Mouse (Mus musculus) heart, embryonic 10.5 days (tissue): ENCODE measurements at regions not wholly inside any gene's neighbourhood (a gene's known extent, or its start where the extent isn't known, plus 50 kb on each side); places are given as distances from the start of the nearest gene placed in this dataset.

ENCODE experiments used
- DNase-seq: peaks from one replicate; pipeline ENCODE4 v3.0.0-alpha.2; 2017; ENCODE audit warnings: low spot score
- H3K27ac ChIP-seq: fragments of 300-500 bp; sonication (generic); 2 replicates; pipeline ENCODE4 v1.5.1; 2016; ENCODE audit warnings: mild to moderate bottlenecking
- H3K27me3 ChIP-seq: fragments of 300-500 bp; sonication (generic); 2 replicates; pipeline ENCODE4 v1.6.1; 2016; ENCODE audit warnings: mild to moderate bottlenecking; ENCODE audit not compliant: poor library complexity, insufficient read depth, severe bottlenecking
- H3K36me3 ChIP-seq: fragments of 300-500 bp; sonication (generic); 2 replicates; pipeline ENCODE4 v1.6.1; 2016; ENCODE audit warnings: mild to moderate bottlenecking, moderate library complexity
- H3K4me1 ChIP-seq: fragments of 300-500 bp; sonication (generic); 2 replicates; pipeline ENCODE4 v1.6.1; 2016; ENCODE audit warnings: mild to moderate bottlenecking
- H3K4me3 ChIP-seq: fragments of 300-500 bp; sonication (generic); 2 replicates; pipeline ENCODE4 v1.5.1; 2016; ENCODE audit warnings: mild to moderate bottlenecking, moderate library complexity
- H3K9me3 ChIP-seq: fragments of 300-500 bp; sonication (generic); 2 replicates; pipeline ENCODE4 v1.6.1; 2016; ENCODE audit warnings: mild to moderate bottlenecking, moderate library complexity
- WGBS: fragments of 180-500 bp; shearing (Covaris S2); methylation state at CpG from one replicate; pipeline ENCODE4 v1.1.7; 2016; 5-methylcytosine and 5-hydroxymethylcytosine counted together

- Histone ChIP-seq H3K9me3 (no peaks in the 10 kb centered on the region), H3K27ac (no peak overlapping the region), H3K27me3 (no peaks in the 10 kb centered on the region), H3K36me3 (no peaks in the 10 kb centered on the region), H3K4me1 (no peaks in the 10 kb centered on the region), H3K4me3 (no peak overlapping the region)
- WGBS = 53% methylated on average over 5 of the region's 5 CpGs
- DNase-seq = no peak
Measured at GRCm38 (mm10) chr10:100152821-100153220, 137.4 kb downstream of the Kitl start.

DNA sequence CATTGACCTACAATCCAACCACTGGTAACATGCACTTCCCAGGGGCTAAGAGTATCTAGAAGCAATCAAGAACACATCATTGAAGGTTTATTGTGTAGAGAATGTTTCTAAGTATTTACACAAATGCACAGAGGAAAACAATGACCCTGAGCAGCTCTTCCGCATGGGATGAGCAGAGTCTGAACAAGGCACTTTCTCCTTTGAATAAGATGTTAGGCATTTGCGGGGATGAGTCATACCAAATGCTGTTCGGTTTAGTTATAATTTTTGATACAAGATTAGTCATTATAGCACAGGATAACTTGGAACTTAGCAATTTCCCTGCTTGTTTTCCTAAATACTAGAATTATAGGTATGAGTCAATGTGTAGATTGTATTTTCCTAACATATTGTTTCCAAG is 137.9 kb downstream of the Kitl start:
- H3K27me3 ChIP-seq = no peaks in the 10 kb centered on the region
- no peaks in the 10 kb centered on the region for H3K9me3 ChIP-seq
- no peaks in the 10 kb centered on the region for H3K4me1 ChIP-seq
- H3K36me3 ChIP-seq = no peaks in the 10 kb centered on the region
- H3K27ac ChIP-seq = no peak overlapping the region
- WGBS = 84% methylated on average over 3 of the region's 3 CpGs
- no peak overlapping the region for H3K4me3 ChIP-seq
- no peak for DNase-seq

DNA sequence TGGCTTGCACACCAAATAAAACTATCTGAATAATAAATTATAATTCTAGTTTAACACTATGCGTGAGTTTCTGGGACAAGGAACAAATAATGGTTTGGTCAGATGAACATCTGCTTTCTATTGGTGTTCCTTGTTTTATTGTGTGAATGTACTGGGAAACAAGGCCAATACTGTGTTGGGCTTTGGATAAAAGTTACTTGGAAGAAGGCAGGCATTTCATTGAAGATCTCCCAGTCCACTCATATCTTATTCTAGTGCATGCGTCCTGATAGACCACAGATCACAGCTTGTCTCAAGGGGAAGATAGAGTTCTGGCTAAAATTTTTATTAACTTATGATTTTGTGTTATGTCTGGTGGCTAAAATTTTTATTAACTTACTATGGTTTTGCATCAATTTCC is 140.1 kb downstream of the Kitl start:
- no peak for DNase-seq
- H3K9me3 ChIP-seq = no peaks in the 10 kb centered on the region
- H3K36me3 ChIP-seq = no peaks in the 10 kb centered on the region
- no peak overlapping the region for H3K27ac ChIP-seq
- H3K27me3 ChIP-seq = no peaks in the 10 kb centered on the region
- peaks cover 10% of the 10 kb centered on the region for H3K4me1 ChIP-seq
- 85% methylated on average over 2 of the region's 2 CpGs for WGBS
- H3K4me3 ChIP-seq = no peak overlapping the region

DNA sequence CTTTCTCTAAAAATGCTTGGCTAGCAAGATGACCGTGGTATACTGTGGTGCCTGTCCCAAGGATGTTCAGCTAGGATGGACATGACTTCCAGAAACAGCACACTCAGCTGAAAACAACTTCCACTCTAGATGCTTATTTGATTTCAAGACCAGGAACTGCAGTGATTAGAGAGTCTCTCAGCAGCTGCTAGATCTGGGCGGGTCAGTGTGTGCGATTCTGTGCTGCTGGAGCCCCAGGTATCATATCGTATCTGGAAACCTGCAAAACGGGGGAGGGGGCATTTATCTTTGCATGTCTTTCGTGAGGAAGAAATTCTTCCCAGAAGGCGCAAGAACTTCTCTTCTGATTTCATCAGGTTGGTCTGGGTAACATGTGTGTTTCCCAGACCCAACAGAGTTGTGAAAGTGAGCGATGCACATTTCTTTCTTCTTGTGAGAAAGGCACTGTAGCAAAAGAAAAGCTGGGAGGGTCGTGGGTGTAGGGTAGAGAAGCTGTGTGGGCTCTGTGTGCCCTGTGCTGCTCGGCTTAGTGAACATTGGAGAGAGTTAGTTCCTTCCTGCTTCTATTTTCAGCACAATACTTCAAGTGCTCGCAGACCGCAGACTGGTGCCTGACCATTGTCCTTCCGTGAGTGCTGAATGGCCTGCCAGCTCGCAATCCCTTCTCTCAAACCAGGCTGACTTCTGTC is 144.6 kb downstream of the Kitl start:
- 33% methylated on average over 14 of the region's 14 CpGs for WGBS
- Histone ChIP-seq H3K36me3 (no peaks in the 10 kb centered on the region), H3K27ac (peak overlapping the region; percentile 84), H3K4me1 (peaks cover 10% of the 10 kb centered on the region), H3K27me3 (no peaks in the 10 kb centered on the region), H3K4me3 (peak overlapping the region; percentile 40; the same call in 1 of the 2 replicates), H3K9me3 (no peaks in the 10 kb centered on the region)
- DNase-seq = no peak

DNA sequence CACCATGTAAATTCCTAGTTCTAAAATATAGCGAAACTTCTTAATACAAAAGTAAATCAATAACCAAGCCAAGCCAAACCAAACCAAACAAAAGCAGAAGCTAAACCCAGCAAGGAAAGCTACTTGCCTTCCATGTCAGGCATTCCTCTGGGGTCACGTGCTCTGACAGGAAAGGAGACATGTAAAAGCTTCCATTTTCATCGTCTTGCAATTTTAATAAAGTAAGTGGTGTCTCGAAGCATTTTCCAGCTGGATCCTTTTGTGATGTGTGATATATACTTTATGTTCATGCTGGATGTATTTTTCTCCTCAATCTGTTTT is 145.1 kb downstream of the Kitl start:
- 56% methylated on average over 4 of the region's 4 CpGs for WGBS
- H3K4me1 ChIP-seq = peaks cover 10% of the 10 kb centered on the region
- H3K4me3 ChIP-seq = no peak overlapping the region
- no peak for DNase-seq
- H3K36me3 ChIP-seq = no peaks in the 10 kb centered on the region
- H3K27me3 ChIP-seq = no peaks in the 10 kb centered on the region
- H3K27ac ChIP-seq = peak overlapping the region; percentile 84; the same call in 1 of the 2 replicates
- no peaks in the 10 kb centered on the region for H3K9me3 ChIP-seq

- Histone ChIP-seq H3K27me3 (no peaks in the 10 kb centered on the region), H3K9me3 (no peaks in the 10 kb centered on the region), H3K4me1 (peaks cover 10% of the 10 kb centered on the region), H3K36me3 (no peaks in the 10 kb centered on the region), H3K4me3 (no peak overlapping the region), H3K27ac (no peak overlapping the region)
- no peak for DNase-seq
- WGBS = 59% methylated on average over 3 of the region's 3 CpGs
Measured at GRCm38 (mm10) chr10:100161117-100161516, 145.7 kb downstream of the Kitl start.

DNA sequence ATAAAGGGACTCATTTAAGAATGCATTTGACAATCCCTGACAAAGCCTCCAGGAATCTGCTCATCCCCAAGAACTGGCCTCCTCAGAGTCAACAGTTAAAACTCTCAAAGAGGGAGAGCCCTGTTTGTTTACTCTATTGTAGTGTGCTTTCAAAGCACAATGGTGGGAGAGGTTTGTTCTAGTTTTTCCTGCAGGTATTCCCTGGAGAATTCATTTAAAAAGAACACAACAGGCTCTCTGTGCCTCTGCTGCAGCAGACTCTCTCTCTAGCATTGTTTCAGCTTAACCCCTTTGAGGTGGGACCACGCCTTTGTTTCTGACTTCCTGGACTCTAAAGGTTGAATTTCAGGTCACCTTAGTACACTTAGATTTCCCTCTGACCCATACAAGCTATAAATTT is 149.1 kb downstream of the Kitl start:
- WGBS = 71% methylated on average over 1 of the region's 1 CpGs
- no peaks in the 10 kb centered on the region for H3K36me3 ChIP-seq
- H3K27ac ChIP-seq = no peak overlapping the region
- H3K9me3 ChIP-seq = no peaks in the 10 kb centered on the region
- no peaks in the 10 kb centered on the region for H3K27me3 ChIP-seq
- no peak for DNase-seq
- H3K4me3 ChIP-seq = no peak overlapping the region
- peaks cover 10% of the 10 kb centered on the region for H3K4me1 ChIP-seq

- DNase-seq = no peak
- Histone ChIP-seq H3K27ac (no peak overlapping the region), H3K9me3 (no peaks in the 10 kb centered on the region), H3K4me3 (no peak overlapping the region), H3K27me3 (no peaks in the 10 kb centered on the region), H3K4me1 (no peaks in the 10 kb centered on the region), H3K36me3 (no peaks in the 10 kb centered on the region)
Measured at GRCm38 (mm10) chr10:100170836-100171235, 155.4 kb downstream of the Kitl start.

- H3K27ac ChIP-seq = no peak overlapping the region
- H3K4me1 ChIP-seq = peaks cover 4% of the 10 kb centered on the region; the same call in 1 of the 2 replicates
- no peaks in the 10 kb centered on the region for H3K27me3 ChIP-seq
- no peak overlapping the region for H3K4me3 ChIP-seq
- no peak for DNase-seq
- H3K9me3 ChIP-seq = no peaks in the 10 kb centered on the region
- H3K36me3 ChIP-seq = no peaks in the 10 kb centered on the region
Measured at GRCm38 (mm10) chr10:100197673-100198072, 137.8 kb upstream of the Gm4301 start.

- 50% methylated on average over 8 of the region's 8 CpGs for WGBS
- no peak overlapping the region for H3K27ac ChIP-seq
- no peaks in the 10 kb centered on the region for H3K27me3 ChIP-seq
- peaks cover 4% of the 10 kb centered on the region; the same call in 1 of the 2 replicates for H3K4me1 ChIP-seq
- no peaks in the 10 kb centered on the region for H3K9me3 ChIP-seq
- no peak overlapping the region for H3K4me3 ChIP-seq
- no peaks in the 10 kb centered on the region for H3K36me3 ChIP-seq
- no peak for DNase-seq
Measured at GRCm38 (mm10) chr10:100199090-100199690, 136.3 kb upstream of the Gm4301 start.

DNA sequence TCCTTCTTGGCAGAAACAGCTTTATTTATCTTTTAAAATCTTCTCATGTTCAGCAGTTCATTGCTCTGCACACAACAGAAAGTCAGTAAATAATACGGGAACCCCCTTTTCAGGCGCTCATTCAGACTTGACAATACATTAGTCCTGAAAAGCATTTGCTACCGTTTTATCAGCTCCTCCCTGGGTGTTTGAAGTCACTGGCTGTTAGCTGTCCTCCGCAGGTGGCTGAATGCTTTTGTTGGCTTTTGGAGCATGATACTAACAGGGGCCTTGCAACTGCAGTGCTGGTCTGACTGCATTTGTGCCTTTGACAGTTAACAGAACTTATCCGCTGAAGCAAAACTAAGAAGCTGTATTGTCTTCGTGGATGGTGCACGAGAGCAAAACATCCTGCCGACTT is 135.0 kb upstream of the Gm4301 start:
- Histone ChIP-seq H3K36me3 (no peaks in the 10 kb centered on the region), H3K9me3 (no peaks in the 10 kb centered on the region), H3K4me3 (no peak overlapping the region), H3K4me1 (peaks cover 4% of the 10 kb centered on the region; the same call in 1 of the 2 replicates), H3K27me3 (no peaks in the 10 kb centered on the region), H3K27ac (no peak overlapping the region)
- WGBS = 16% methylated on average over 8 of the region's 8 CpGs
- DNase-seq = no peak

DNA sequence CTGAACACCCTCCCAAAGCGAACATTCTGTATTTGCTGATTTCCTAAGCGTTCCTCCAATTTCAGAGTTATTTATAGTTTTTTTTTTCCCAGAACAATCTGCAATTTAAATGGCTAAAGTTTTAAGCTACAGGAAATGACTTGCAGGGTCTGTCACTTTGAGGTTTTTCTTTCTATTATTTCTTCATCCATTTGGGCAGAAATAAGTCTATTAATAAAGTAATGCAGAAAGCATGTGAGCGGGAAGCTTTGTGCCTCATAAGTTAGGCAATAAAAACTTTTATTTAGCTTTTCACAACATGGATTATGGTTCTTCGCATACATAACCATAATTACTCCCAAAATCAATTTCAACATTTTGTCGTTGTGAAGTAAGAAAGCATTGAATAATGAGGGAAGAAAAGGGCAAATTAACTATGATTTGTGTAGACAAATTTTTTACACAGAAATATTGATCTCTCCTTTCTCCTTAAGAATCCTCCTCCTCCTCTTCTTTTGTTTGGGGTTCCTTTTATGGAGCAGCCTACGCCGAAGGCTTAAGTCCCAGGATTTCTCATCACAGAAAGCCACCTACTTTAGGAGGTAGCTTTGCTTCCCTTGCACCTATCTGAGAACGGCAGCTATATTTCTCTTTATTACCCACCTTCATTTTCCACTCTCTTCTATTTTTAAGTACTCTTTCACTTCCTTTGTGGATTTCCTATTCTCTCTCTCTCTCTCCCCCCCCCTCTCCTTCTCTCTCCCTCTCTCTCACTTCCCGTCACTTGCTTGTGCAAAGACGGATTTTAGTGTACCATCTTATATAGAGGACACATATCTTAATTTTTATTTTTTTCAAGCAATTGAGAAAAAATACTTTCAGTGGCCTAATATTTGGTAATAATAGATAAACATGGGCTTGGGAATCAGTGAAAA is 128.6 kb upstream of the Gm4301 start:
- no peak overlapping the region for H3K27ac ChIP-seq
- WGBS = 85% methylated on average over 10 of the region's 10 CpGs
- H3K36me3 ChIP-seq = no peaks in the 10 kb centered on the region
- no peak overlapping the region for H3K4me3 ChIP-seq
- DNase-seq = no peak
- H3K9me3 ChIP-seq = no peaks in the 10 kb centered on the region
- no peaks in the 10 kb centered on the region for H3K4me1 ChIP-seq
- no peaks in the 10 kb centered on the region for H3K27me3 ChIP-seq

DNA sequence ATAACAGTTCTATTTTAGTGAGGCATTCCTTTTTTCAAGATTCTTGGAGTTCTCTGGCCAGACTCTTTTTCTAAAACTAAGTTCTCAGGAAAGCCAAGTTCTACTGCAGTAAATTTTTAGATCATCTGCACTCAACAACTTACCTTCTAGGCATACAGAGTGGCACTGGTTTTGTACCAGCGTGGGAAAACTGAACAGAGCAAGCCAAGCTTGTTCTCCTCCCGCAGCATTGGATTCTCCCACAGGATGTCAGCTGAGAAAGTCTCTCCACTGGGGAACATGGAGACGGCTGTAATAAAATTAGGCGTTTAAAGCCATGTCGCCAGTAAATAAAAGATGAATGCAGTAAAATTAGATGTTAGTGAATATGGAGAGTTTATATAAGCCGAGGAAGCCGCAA is 124.8 kb upstream of the Gm4301 start:
- DNase-seq = no peak
- H3K4me3 ChIP-seq = no peak overlapping the region
- H3K27me3 ChIP-seq = no peaks in the 10 kb centered on the region
- WGBS = 87% methylated on average over 7 of the region's 7 CpGs
- H3K9me3 ChIP-seq = no peaks in the 10 kb centered on the region
- H3K4me1 ChIP-seq = no peaks in the 10 kb centered on the region
- no peaks in the 10 kb centered on the region for H3K36me3 ChIP-seq
- H3K27ac ChIP-seq = no peak overlapping the region
